Mouse (Mus musculus) layer of hippocampus, adult 9-11 months (tissue): ENCODE results near the gene Prelid1.
A peak's percentile ranks its signal among the peaks of the same experiment; 100 is the strongest.

Experiments
- DNase-seq: peaks from one replicate; pipeline ENCODE4 v3.0.0; 2022

Gene Prelid1

DNA sequence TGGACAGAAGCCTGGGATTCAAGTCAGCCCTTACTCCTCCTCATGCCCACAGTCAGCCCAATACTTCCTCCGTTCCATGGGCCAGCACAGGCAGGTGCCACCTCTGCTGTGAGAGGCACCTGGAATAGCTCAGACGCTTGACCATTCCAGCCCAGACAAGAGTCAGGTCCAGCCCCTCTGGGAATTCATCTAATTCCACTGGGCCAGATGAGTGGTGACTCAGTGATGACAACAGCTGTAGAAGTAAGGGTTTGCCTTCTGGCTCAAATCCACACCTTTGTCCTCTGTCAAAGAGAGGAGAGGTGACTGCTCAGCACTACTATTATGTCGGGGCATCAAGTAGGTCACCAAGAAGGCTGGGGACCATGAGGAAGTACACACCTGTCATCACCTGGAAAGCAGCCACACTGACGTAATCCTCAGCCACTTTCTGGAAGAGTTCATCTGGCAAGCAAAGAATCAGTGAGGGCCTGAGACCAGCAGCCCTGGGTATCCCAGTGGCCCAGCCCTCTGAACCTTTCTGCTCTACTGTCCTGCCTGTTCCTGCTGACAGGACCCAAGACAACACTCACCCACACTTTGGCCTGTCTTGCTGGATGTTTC lies at the start of gene Prelid1:
Gene Prelid1, plus strand, starts transcription at position 570 of the 603 bp plus-strand sequence.
- no peak for DNase-seq

DNA sequence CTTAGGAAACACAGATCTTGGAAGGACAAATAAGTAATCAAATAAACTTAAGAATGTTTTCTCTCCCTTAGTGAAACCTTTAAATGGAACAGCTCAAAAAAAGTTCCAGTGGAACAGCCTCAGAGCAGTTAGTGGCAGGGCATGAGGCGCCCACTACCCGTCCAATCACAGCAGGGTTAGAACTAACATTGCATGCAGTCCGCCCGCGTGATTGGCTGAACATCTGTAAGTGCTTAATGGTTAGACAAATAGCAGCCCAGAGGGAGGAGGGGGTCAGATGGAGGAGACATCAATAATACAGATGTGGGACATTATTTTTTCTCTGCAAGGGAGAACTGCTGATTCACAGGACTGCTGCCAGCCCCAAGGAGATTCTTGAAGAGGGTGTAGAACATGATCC lies 43.1 kb upstream of the Prelid1 start:
- DNase-seq, result no peak

DNA sequence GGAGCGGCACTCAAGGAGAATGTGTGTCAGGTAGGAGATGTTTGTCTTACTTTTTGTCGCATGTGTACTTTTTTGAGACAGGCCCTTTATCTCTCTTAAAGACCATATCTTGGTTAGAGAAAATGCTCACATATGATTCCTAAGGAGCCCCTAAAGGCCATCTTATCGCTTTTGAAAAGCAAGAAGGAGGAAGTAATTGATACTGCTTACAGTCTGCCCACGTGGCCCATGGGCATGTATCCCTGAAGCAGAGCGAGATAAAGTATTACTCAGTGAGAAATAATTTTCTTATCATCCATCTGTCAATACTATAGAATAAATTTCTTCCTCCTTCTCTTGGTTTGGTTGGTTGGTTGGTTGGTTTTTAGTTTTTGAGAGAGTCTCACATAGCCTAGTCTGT lies 42.7 kb upstream of the Prelid1 start:
- no peak for DNase-seq

- DNase-seq, result no peak
These were observed 31.4 kb upstream of the Prelid1 start for GRCm38 (mm10) chr13:55288854-55289253.

DNA sequence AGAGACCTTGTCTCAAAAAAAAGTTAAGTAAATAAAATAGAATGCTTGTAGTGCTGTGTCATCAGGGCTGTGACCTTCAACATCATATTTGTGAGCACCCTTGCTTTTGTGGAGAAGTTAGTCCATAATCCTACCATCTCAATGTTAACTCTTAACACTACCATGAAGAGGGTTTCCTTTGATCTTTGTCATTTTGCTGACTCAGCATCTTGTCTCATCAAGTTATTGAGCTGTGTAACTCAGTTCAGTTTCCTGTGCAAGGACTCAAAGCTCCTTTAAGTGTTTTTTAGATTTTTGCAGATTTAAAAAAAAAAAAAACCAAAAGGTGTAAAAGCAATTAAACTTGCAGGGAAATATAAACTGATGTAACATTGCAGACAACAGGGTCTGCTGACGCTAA lies 23.5 kb upstream of the Prelid1 start:
- DNase-seq, result no peak

GRCm38 (mm10) chr13:55300913-55301312 lies 19.4 kb upstream of the Prelid1 start:
- no peak for DNase-seq

- DNase-seq, result peak; percentile 52
These were observed 8.2 kb upstream of the Prelid1 start for GRCm38 (mm10) chr13:55312028-55312630.

- no peak for DNase-seq
These were observed 7.2 kb upstream of the Prelid1 start for GRCm38 (mm10) chr13:55313051-55313450.

- no peak for DNase-seq
These were observed 5.3 kb upstream of the Prelid1 start for GRCm38 (mm10) chr13:55314891-55315412.

DNA sequence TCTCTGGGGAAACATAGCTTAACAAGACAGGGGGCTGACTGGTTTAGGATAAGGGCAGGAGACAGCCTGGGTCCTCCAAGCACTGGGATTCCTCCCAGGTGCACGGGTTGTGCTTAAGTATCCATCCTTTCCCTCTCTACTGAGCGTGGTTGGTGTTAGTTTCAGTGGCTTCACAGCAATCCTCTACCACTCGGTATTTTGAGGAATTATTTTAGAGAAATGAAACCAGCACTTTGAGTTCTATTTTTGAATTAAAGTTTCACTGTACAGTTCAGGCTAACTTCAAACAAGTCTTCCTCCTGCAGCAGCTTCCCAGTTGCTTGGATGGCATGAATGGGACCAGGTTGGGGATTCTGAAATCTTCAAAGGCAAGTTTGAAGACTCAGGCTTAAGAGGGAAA lies 1.9 kb upstream of the Prelid1 start:
- DNase-seq, result no peak

DNA sequence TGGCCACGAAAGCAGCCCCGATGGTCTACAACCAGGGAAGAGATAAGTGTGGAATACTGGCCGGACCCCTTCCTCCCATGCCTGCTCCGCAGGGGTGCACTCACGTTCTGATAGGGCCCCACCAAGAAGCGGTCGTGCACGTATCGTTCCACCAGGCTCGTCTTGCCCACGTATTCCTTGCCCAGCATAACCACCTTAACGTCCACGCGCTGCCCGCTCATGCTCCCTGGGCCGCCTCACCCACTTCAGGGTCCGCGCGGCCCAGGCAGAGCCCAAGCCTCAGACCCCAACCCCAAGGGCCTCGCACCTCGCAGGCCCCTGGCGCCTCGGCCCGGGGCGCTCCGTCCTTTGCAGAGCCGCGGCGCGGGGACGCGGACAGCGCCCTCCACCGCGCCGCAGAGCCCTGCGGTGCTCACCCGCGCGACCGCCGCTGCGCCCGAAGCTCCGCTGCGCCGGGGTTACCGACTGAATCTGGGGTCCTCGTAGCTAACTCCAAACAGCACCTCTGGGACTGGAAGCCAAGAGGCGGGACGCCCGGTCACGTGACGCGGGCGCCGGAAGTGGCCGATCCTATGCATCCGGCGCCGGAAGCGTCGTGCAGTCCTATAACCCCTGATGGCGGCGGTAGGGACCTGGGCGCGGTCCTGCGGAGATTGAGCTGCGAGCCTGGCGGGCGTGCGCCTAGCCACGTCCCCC lies 1.3 kb downstream of the Prelid1 start, which contains the start of gene Rab24:
Gene Rab24, minus strand, starts transcription at position 513 of the 696 bp plus-strand sequence.
- DNase-seq, result peak; percentile 92

- DNase-seq, result no peak
These were observed 2.0 kb downstream of the Prelid1 start for GRCm38 (mm10) chr13:55322130-55322825.

DNA sequence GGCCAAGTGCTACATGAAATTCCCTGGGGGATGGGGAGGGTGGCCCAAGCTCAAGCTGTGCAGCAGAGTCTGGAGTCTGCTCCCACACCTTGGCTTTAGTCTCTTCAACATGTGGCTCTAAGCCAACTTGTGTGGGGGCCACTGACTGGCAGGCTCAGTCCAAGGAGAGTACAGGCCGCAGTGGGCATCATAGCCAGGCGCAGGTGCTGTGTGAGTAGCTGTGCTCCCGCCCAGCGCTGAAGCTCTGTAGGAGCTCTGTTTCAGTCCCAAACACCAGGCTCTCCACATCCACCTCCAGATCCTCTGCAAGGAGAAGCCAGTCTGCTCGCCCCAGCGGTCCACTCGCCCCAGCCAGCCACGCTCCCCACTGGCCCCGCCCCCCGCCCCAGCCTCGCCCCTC lies 5.3 kb downstream of the Prelid1 start:
- no peak for DNase-seq

DNA sequence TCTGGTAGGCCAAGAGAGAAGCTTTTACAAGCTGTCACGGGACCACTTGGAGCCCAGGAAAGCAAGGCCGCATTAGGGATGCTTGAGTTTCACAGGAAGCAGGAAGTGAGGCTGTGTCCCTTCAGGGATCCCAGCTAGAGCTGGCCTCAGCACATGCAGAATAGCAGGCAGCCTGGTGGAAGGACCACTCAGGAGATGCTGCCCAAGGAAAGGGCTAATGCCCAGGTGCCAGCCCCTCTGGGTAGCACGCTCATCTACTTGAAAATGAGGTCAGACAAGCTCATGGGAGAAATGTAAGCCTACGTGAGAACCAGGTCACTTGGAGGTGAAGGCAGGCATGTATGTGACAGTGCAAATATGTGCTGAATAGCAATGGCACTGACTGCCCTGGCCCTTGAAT lies 6.9 kb downstream of the Prelid1 start:
- DNase-seq, result no peak

DNA sequence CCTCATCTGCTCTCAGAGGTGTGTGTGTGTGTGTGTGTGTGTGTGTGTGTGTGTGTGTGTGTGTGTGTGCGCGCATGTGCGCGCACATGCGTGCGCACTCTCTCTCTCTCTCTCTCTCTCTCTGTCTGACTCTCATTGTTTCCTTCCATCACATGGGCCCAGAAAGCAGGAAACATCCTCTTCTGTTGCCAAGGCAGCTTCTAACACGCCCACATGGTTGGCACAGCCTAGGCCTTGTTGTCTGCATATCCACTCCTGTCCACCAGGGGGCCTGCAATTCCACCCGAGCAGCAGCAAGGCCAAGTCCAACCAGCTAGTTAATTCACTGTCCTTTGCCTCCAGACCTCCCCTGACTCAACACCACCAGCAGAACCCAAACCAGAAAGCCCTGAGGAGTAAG lies 7.3 kb downstream of the Prelid1 start:
- peak; percentile 97 for DNase-seq

GRCm38 (mm10) chr13:55328171-55328570 lies 7.9 kb downstream of the Prelid1 start:
- DNase-seq, result no peak

DNA sequence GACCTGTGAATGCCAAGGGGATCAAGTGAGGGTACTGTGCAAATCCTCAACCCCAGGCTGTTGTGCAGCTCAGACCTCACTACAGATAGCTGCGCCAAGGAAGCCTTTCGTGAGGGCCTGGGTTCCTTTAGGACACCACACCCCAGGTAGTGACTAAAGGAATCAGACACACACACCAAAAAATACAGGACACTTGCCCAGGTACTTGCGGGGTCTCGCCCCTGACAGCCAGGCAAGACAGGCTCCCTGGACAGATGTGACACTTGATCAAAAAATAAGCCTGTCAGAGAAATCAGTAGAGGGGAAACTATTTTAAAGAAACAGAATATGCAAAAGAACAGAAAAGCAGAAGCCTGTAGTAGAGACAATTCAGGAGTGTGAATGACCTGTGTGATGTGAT lies 8.3 kb downstream of the Prelid1 start:
- no peak for DNase-seq

DNA sequence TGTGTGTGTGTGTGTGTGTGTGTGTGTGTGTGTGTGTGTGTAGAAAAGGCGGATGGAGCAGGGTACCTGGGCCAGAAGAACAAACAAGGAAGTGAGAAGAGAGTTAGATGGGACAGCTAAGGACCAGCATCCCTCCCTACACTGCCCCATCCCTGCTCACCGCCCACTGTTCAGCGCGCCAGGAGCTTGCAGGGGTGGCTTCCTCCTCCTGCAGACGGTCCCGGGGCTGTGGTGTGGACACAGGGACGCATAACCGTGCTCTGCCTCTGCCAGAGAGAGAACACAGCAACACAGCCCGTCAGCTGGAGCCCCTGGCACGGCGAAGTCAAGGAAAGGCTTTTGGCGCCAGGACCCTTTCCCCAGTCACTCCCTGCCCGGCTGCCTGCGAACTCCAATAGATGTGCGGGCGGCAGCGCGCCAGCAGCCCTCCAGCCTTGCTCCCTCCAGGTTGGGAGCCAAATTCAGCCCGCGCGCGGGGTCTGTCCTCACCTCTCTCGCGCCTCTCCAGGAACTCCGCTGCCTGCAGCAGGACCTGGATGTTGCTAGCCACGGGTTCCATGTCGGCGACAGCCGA lies 8.9 kb downstream of the Prelid1 start:
- no peak for DNase-seq

DNA sequence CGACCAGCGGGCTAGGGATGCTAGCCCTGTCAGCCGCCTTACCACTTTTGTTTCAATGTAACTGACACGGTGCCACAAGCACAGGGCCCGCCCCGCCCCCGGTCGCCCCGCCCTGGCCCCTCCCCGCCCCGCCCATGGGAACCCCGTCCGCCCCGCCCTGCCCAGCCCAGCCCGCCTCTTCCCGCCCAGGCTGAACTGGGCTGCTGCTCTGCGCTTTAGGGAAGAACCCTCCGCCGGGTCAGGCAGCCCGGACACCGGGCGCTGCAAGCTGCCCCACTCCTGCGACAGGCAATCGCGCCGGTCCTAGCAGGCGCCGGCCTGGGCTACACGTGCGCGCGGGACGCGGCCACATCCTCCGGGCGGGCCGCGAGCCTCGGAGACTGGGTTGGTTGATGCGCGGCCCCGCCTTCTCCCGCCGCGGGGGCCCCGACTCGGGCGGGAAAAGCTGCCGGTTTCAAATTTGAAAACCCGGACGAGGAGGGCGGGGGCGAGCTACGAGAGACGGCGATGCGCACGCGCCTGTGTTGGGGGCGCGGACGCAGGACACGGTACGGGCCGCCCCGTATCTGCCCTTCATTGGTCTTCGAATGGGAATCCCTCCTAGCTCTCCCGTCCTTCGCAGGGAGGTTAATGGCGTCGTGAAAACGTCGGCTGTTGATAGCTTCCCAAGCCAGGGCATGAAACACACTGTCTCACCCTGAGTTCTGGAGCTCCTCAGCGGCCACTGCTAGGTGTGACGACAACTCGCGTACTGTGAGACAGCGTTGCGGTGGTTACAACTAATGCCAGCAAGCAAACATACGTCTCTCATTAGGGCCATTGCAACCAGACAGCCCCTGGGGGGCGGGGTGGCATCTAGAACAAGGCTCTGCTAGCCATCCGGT lies 9.6 kb downstream of the Prelid1 start, which contains the start of gene Mxd3:
Gene Mxd3, minus strand, starts transcription at position 141 of the 884 bp plus-strand sequence.
- peak; percentile 78 for DNase-seq

- no peak for DNase-seq
These were observed 10.5 kb downstream of the Prelid1 start for GRCm38 (mm10) chr13:55330567-55331400.

GRCm38 (mm10) chr13:55332331-55332730 lies 12.0 kb downstream of the Prelid1 start:
- DNase-seq, result no peak
